Mouse (Mus musculus) MEL (cell line): ENCODE results near the gene Arhgap19.

Experiments used
- ETS1 ChIP-seq: IDR thresholded peaks from 2 replicates; pipeline ENCODE4 v1.6.1; 2012; ENCODE audit warnings: low read depth, mild to moderate bottlenecking, inconsistent platforms, low read length, improper control_type of control experiment, moderate library complexity
- POLR2A ChIP-seq, 2 experiments: IDR thresholded peaks; 2 replicates each; pipeline ENCODE4 v1.6.1; 2011 to 2012; ENCODE audit warnings: low read length in 2 of 2, mild to moderate bottlenecking in 2 of 2, control low read depth in 1 of 2, improper control_type of control experiment in 1 of 2, low read depth in 1 of 2, moderate library complexity in 1 of 2; ENCODE audit not compliant: control insufficient read depth in 1 of 2, insufficient read depth in 1 of 2, poor library complexity in 1 of 2
- SMC3 ChIP-seq: IDR thresholded peaks from 2 replicates; pipeline ENCODE4 v1.6.1; 2011; ENCODE audit warnings: low read depth, low read length, improper control_type of control experiment
- ZMIZ1 ChIP-seq: IDR thresholded peaks from 2 replicates; pipeline ENCODE4 v1.6.1; 2012; ENCODE audit warnings: low read depth, mild to moderate bottlenecking, inconsistent platforms, low read length, improper control_type of control experiment, moderate library complexity

- TF ChIP-seq POLR2A (IDR thresholded peaks at IDR 0.05; ENCODE audit: control insufficient read depth in 1 of 2, insufficient read depth in 1 of 2, low read depth in 1 of 2, low read length in 2 of 2, poor library complexity in 1 of 2) (no peak; a peak in 1 of 4 replicates), SMC3 (no peak), ETS1 (no peak), ZMIZ1 (no peak)
These were observed 30.0 kb upstream of the Arhgap19 start for GRCm38 (mm10) chr19:41831718-41832391.
